Mouse (Mus musculus): ENCODE measurements around the gene Gm525.

The Gm525 gene

GRCm38 (mm10) chr11:89098930-89099329, 25.3 kb downstream of the Gm525 start:
- no peak for DNase-seq

DNA sequence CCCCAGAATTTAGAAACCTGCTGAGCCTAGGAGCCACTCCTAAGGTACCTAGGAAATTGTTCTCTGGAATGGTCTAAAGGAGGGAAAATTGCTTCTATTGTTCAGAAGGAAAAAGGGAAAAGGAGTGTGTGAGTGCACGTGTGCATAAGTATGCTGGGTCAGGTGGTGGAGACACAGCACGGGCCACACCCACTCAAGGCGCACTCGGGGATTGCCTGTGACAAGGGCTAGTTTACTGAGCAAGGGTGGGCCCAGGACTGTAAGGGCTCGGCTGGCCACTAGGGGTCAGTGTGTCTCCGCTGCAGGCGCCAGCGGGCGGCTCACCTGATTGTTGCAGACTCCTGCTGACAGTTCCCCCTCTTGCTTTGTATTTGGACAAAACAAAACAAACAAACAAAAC, 26.8 kb downstream of the Gm525 start:
- DNase-seq, result peak; percentile 80

DNA sequence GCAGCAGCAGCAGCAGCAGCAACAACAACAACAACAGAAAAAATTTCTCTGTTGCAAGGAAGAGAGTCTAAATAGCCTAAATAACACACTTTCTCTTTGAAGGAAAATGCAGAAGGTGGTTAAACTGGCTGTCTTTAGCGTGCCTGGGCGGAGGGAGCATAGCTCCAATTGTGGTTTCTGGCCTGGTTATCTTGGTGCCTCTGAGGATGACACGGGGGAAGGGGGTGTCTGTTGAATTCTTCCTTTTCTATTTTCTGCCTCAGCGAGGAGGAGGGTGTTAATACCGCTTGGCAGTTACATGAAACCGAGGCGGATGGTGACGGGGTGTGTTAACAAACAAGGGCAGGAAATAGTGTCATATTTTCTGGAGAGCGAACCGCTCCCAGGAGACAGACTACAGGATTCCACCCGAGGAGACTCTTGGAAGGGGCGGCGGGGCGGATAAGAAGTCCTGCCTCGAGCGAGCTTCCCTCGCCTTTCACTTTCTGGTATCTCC, 27.2 kb downstream of the Gm525 start:
- DNase-seq, result peak; percentile 77

DNA sequence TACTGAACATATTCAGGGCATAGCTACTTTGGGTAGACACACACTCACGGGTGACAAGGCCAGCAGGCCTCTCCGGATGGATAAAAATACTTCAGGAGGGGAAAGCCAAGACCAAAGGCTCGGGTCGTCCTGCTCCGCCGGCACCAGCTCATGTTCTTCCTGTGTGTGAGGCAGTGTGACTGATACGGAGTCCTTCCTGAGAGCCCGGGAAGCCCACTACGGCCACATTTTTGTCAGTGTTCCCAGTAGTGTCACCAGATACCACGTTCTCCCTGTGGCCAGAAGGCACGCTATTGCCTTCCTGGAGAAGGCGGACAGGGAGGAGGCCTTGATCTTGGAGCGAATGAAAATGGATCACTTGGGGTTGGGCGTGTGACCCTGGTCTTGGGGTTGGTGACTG, 29.5 kb downstream of the Gm525 start:
- no peak for DNase-seq

DNA sequence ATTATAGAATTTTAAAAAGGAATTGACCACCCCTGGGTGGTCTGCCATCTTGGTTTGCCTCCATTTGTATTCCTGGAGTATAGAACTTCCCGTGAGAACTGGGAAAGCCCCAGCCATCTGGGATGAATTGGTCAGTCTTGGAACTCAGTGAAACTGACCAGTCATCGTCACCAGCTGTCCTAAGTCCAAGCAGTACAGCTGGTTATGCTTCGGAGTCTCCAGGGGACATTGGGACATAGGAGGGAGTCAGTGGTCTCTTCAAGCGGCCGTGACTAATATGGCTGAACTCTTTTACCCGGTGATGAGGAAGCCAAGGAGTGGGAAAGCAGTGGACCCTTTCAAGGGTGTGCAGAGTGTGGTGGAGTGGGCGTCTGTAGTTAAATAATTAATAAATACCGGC, 31.6 kb downstream of the Gm525 start:
- DNase-seq, result no peak

- no peak for DNase-seq
These were observed 32.2 kb downstream of the Gm525 start for GRCm38 (mm10) chr11:89105823-89106222.

GRCm38 (mm10) chr11:89107180-89107807, 33.7 kb downstream of the Gm525 start:
- DNase-seq, result no peak

DNA sequence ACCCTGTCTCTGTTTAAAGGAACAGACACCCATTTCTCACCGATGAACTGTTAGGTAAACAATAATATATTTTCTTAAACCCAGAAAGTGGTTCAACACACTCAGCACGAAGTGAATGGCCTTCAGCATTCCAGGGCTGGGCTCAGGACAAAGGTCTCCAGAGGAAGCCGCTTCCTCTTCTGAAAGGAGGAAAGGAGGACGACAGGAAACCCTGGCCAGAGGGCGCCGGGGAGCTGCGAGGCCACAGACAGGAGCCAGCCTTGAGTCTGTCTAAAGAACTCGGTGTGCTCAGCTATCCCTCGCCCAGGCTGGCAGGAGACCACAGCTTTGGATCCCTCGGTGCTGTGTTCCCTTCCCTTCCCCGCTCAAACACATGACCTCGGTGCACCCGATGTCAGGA, 50.8 kb downstream of the Gm525 start:
- no peak for DNase-seq

GRCm38 (mm10) chr11:89130856-89131255, 57.2 kb downstream of the Gm525 start:
- no peak for DNase-seq

DNA sequence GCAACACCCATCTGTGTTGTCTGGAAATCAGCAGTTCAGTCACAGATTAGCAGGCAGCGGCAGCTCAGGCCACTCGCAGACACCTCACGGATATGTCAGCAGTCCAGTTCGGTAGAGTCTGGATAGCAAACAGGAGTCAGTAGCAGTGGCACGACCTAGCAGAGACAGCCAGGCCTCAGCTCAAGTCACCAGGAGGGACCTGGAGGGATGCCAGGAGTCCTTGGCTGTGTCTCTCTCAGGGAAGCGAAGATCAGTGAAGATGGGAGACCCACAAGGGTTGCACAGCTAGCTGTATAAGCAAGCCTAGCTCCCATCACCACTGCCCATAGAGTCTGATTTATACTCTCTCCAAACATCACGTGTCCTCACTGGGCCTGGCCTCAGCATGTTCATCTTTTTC, 58.8 kb downstream of the Gm525 start:
- DNase-seq, result no peak

- DNase-seq, result no peak
These were observed 60.6 kb downstream of the Gm525 start for GRCm38 (mm10) chr11:89134211-89134610.

DNA sequence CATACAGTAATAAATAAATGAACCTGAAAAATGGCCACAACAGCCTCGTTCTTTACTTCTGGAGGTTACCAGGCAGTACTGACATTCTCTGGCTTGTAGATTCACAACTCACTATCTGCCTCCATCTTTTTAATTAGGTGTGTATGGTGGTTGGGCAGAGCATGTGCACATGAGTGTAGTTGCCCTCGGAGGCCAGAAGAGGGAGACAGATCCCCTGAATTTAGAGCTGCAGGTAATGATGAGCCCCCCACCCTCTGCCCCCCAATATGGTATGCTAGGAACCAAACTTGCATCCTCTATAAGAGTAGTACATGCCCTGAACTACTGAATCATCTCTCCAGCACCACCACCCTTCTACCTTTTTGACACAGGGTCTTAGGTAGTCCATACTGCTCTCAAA, 64.3 kb downstream of the Gm525 start:
- no peak for DNase-seq
